Mouse (Mus musculus) stomach, postnatal 0 days (tissue): ENCODE data around the gene Lsmem1. TPM values are rescaled to one million over a fixed set of nuclear protein-coding genes. Genes with fewer than 3 reads are reported as not detected.

Source experiments
- ATAC-seq: fragments of 200-750 bp; cut with Nextera tagmentation; 2 replicates; pipeline ENCODE4 v1.8.0; 2017; ENCODE audit not compliant: low FRiP score, low TSS enrichment
- DNase-seq: peaks from one replicate; pipeline ENCODE4 v3.0.0-alpha.2; 2016; ENCODE audit warnings: low spot score
- H3K27ac ChIP-seq: fragments of 300-500 bp; sonication (generic); replicated peaks from 2 replicates; pipeline ENCODE4 v1.5.1; 2014; ENCODE audit warnings: mild to moderate bottlenecking, control low read depth
- H3K27me3 ChIP-seq: fragments of 300-500 bp; sonication (generic); 2 replicates; pipeline ENCODE4 v1.6.1; 2014; ENCODE audit warnings: low read length; ENCODE audit not compliant: control insufficient read depth, insufficient read depth
- H3K36me3 ChIP-seq: fragments of 300-500 bp; sonication (generic); 2 replicates; pipeline ENCODE4 v1.6.1; 2014; ENCODE audit warnings: low read length, mixed read lengths; ENCODE audit not compliant: control insufficient read depth, insufficient read depth
- H3K4me1 ChIP-seq: fragments of 300-500 bp; sonication (generic); replicated peaks from 2 replicates; pipeline ENCODE4 v1.6.1; 2014; ENCODE audit warnings: antibody characterized with exemption; ENCODE audit not compliant: control insufficient read depth, insufficient read depth
- H3K4me2 ChIP-seq: fragments of 300-500 bp; sonication (generic); replicated peaks from 2 replicates; pipeline ENCODE4 v1.6.1; 2014; ENCODE audit warnings: low read depth, mild to moderate bottlenecking, control low read depth, moderate library complexity
- H3K4me3 ChIP-seq: fragments of 300-500 bp; sonication (generic); 2 replicates; pipeline ENCODE4 v1.5.1; 2014; ENCODE audit warnings: low read depth, low read length, control low read depth
- H3K9ac ChIP-seq: fragments of 300-500 bp; sonication (generic); 2 replicates; pipeline ENCODE4 v1.6.1; 2014; ENCODE audit warnings: mild to moderate bottlenecking, low read length, control low read depth, mixed read lengths
- H3K9me3 ChIP-seq: fragments of 300-500 bp; sonication (generic); 2 replicates; pipeline ENCODE4 v1.6.1; 2016; ENCODE audit warnings: low read length; ENCODE audit not compliant: control insufficient read depth
- CTCF ChIP-seq: IDR thresholded peaks from 2 replicates; pipeline ENCODE4 v1.5.1; 2016; ENCODE audit warnings: antibody characterized with exemption, low read depth, mild to moderate bottlenecking, moderate library complexity
- EP300 ChIP-seq: optimal IDR thresholded peaks from 2 replicates; pipeline ENCODE3; 2016; ENCODE audit warnings: antibody characterized with exemption
- WGBS: fragments of 180-500 bp; shearing (Covaris S2); extraction: QIAGEN DNeasy Blood & Tissue Kit; methylation state at CpG from one replicate; pipeline ENCODE4 v1.1.7; 2014; 5-methylcytosine and 5-hydroxymethylcytosine counted together
- microRNA counts: library from miRNA; unstranded; fragments of <30 nt; microRNA quantifications from one replicate; lab custom pipeline; 2015
- microRNA-seq: library from miRNA; unstranded; fragments of <30 nt; microRNA quantifications from one replicate; pipeline ENCODE4, GENCODE M21; 2016
- polyA plus RNA-seq: library from polyadenylated mRNA; unstranded; fragments of >200 nt; fragmentation: Nextera tagmentation; extraction: Ambion mirVana; gene quantifications from 2 replicates; pipeline ENCODE4 v1.2.1, GENCODE M21; 2015

Lsmem1 gene
- polyA plus RNA-seq, 1 experiment from 2014 or later = not detected

DNA sequence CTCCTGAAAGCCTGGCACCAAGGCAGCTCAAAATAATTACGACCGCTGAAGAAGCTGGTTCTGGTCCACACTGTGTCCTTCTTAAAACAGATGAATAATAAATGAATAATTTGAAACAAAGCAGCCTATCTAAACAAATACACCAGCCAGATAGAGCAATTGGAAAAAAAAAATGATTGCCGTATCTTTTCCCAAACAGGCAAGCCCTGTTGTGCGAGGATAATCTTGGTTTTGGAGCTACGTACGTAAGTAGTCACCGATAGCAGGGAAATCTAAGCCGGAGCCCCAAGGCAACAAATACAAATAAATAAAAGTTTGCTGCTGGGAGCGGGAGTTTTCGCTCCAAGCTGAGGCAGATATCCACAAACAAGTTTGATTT is 66.1 kb downstream of the Lsmem1 start:
- TF ChIP-seq CTCF = no peak
- no peak for TF ChIP-seq EP300
- Histone ChIP-seq H3K36me3 (no peaks in the 10 kb centered on the region), H3K27ac (no peak overlapping the region), H3K4me1 (peaks cover 7% of the 10 kb centered on the region), H3K4me3 (peak overlapping the region; percentile 40), H3K27me3 (no peaks in the 10 kb centered on the region), H3K9me3 (no peaks in the 10 kb centered on the region), H3K9ac (no peak overlapping the region), H3K4me2 (peak overlapping the region; percentile 65)
- DNase-seq (no peak), ATAC-seq (no peak)
- 14% methylated on average over 10 of the region's 10 CpGs for WGBS

MicroRNA genes within 50 kb of the gene (microRNA counts, 519-probe panel; counts per million panel counts)
- microRNA mmu-miR-1938 (lab: Ali Mortazavi, UCI) = not detected

Small RNAs within 50 kb of the gene (microRNA-seq; reads per million reads assigned to microRNA genes)
- gene Mir1938 = not detected

Other genes starting within 250 kb of the Lsmem1 start
- gene Arl4a, start 161.5 kb downstream of the Lsmem1 start, polyA plus RNA-seq = 38.3 and 38.5 TPM in 2 replicates
- 0.24 and 0.27 TPM in 2 replicates for gene Scin, start 65.3 kb downstream of the Lsmem1 start, polyA plus RNA-seq
- 122 TPM in 2 replicates for gene Ifrd1, start 49.0 kb upstream of the Lsmem1 start, polyA plus RNA-seq
- 21.3 and 21.7 TPM in 2 replicates for gene Zfp277, start 246.4 kb upstream of the Lsmem1 start, polyA plus RNA-seq
- 3.1 and 3.3 TPM in 2 replicates for gene Dock4, start 246.5 kb upstream of the Lsmem1 start, polyA plus RNA-seq